Mouse (Mus musculus): ENCODE results near the gene Nckap1l. TPM values are rescaled to one million over a fixed set of nuclear protein-coding genes. Genes with fewer than 3 reads are reported as not detected.

Nckap1l gene
- total RNA-seq, 4 experiments from 2014 or later, result 0.27 to 1.0 (median 0.63) TPM

DNA sequence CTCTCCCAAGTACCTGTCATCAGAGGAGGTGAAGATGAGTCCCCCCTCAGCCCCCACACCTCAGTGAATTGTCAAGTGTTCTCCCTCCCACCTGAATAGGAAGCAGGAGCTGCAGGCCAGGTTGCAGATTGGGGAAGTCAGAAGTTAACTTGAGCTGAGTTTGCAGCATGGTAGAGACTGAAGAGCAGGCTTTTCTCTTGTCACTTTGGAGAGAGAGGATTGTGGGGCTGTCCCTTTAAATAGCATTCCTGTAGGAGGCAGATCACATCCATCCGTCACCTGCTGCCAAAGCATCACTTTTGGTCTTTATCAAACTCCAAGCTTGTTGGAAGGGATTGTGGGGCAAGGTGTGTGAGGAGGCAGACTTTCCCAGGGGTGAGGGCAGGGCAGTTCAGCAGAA lies 47.1 kb downstream of the Nckap1l start:
- DNase-seq (ENCODE audit: low spot score in 2 of 2), result no peak

- DNase-seq (ENCODE audit: low spot score in 2 of 2), result no peak
These were observed 47.6 kb downstream of the Nckap1l start for GRCm38 (mm10) chr15:103501186-103501585.

GRCm38 (mm10) chr15:103502435-103503250 lies 49.0 kb downstream of the Nckap1l start, which contains the start of gene Pde1b:
TSS of gene Pde1b (plus strand) at chr15:103503034.
- peak; percentile 7 to 15 for DNase-seq (ENCODE audit: low spot score in 2 of 2)

- no peak for DNase-seq (ENCODE audit: low spot score in 2 of 2)
These were observed 49.6 kb downstream of the Nckap1l start for GRCm38 (mm10) chr15:103503251-103503600.

GRCm38 (mm10) chr15:103503660-103504059 lies 50.1 kb downstream of the Nckap1l start:
- no peak for DNase-seq (ENCODE audit: low spot score in 2 of 2)

DNA sequence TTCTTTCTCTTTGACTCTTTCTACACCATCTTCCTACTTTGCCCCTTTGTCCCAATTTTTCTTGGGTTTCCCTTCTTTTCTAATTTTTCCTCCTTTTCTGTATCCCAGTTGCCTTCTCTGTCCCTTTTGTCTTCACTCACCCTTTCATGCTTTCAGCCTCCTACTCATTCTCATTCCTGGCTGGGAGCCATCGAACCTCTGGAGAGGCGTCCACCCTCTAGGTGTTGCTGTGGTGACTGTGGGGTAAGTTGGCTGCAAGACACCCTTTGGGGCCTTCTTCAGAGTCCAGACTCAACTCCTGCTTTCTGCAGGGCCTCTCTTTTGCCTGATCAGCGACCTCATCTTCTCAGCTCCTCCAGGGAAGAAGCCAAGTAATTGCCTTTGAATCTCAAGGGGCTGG lies 55.7 kb downstream of the Nckap1l start:
- no peak for DNase-seq (ENCODE audit: low spot score in 2 of 2)

DNA sequence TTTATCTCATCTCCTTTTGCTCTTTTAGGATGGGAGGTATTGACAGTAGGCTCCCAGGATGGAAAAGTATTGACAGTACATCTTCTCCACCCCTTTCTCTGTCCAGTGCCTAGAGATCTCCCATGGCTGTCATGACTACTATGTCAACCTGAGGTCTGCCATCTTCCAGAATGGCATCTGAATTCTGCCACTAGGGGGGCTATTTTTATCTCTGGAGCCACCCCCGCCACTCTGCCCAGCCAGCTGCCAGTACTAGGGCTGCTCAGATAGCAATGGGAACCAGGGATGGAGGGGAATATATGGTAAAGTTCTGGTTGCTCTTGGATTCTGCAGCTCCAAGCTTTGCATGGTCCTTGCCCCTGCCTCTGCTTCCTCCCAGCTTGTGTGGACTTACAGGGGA lies 58.1 kb downstream of the Nckap1l start:
- no peak for DNase-seq (ENCODE audit: low spot score in 2 of 2)

- DNase-seq (ENCODE audit: low spot score in 2 of 2), result no peak
These were observed 60.0 kb downstream of the Nckap1l start for GRCm38 (mm10) chr15:103513621-103514031.

DNA sequence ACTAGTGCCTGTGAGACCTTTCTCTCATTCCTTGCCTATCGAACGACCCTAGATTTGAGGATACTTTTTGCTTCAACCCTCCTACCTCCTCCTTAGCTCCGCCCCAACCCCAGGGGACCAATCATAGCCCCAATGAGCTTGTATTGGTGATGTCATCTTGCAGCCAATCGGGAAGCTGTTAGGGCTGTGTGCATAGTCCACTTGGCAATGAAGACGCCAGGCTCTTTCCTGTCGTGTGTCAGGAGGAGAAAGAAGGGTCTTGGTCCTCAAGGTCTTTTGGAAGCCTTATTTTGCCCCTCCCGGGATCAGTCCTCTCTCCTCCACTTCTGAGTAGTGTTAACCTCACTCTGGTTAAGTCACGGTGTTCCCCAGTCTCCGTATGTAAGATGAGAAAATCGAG lies 60.5 kb downstream of the Nckap1l start:
- DNase-seq (ENCODE audit: low spot score in 2 of 2), result peak; percentile 48 to 64

- no peak for DNase-seq (ENCODE audit: low spot score in 2 of 2)
These were observed 61.3 kb downstream of the Nckap1l start for GRCm38 (mm10) chr15:103514914-103515313.

GRCm38 (mm10) chr15:103518600-103519385 lies 65.2 kb downstream of the Nckap1l start:
- no peak for DNase-seq (ENCODE audit: low spot score in 2 of 2)

DNA sequence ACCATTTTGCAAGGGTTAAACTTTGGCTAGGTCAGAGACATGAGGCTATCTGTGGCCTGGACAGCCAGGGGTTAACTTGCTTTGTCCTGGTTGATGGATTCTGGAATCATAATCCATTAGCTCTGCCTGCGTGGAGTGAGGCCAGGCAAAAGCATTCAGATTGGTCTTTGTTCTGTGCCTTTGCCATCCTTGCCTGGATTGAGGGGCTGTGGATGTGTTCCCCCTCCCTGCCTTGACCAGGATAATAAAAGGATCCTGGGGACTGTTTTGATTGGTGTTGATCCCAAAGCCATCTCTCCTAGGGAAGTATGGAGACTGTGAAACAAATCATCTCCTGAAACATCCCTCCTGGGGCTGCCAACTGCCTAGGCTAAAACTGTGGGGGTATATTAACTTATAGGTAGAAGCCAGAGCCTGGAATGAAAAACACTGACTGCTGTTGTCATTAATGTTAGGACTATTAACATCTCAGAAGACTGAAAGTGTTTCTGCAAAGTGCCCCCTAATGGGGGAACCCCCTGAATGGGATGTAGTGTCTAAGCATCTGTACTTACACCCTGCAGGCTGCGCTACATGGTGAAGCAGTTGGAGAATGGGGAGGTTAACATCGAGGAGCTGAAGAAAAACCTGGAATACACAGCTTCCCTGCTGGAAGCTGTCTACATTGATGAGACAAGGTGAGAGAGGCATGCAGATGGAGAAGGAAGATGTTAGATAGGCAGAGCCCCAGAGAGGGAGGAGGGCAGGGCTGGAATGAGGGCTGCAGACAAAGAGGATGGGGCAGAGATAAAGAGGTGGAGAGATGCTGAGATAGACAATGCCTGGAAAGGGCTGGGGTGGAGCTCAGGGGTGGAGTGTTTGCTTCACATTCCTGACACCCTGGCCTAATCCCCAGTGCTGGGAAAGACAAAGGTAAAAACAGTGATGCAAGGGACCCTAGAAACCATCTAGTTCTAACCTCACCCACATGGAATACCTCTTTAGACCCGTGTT lies 66.1 kb downstream of the Nckap1l start:
- DNase-seq (ENCODE audit: low spot score in 2 of 2), result no peak

DNA sequence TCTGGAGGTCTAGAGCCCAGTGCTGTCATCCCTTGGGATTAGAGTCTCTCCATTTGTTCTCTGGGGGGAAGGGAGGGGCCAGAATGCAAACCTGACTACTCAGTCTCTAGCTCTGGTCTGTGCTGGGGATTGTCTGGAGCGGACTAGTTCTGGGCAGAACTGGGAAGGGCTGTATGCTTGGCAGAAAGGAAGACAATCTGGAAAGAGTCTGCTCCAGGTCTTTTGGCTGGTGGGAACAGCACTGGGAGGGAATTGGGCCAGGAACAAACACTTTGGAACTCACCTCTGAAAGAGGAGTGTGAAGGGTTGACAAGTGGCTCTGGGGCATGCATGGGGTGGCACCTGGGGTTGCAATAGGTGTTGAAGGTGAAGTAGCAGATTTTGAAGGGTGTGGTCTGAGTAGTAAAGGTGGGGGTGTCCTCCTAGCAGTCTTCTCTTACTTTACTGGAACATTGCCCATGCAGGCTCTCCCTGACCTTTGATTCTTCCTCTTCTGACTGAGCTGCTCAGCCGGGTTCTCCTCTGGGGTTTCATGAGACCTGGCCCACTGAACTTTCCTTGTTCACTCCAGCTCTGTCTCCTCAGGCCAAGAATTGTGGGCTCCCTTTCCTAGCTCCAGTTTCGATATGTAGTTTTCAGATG lies 69.0 kb downstream of the Nckap1l start:
- DNase-seq (ENCODE audit: low spot score in 2 of 2), result no peak

- no peak for DNase-seq (ENCODE audit: low spot score in 2 of 2)
These were observed 69.6 kb downstream of the Nckap1l start for GRCm38 (mm10) chr15:103523156-103523555.

DNA sequence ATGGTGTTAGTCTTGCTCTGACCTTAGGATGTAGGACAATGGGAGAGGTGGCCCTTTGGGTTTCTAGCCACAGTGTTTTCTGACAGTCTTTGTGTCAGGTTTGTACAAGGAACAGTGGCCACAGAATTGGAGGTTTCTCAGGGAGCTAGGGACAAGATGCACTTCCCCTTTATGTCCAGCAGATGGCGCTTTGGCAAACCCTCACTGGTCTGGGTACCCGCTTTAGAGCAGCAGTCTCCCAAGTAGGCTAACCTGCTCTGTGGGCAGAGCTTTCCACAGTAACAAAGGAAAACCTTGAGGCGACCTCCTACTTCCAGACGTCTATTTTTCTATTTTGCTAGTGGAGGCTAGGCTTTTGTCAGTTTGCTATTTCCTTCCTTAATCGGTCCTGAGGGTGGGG lies 76.8 kb downstream of the Nckap1l start:
- no peak for DNase-seq (ENCODE audit: low spot score in 2 of 2)

- DNase-seq (ENCODE audit: low spot score in 2 of 2), result no peak
These were observed 80.5 kb downstream of the Nckap1l start for GRCm38 (mm10) chr15:103534054-103534620.

GRCm38 (mm10) chr15:103535030-103535429 lies 81.4 kb downstream of the Nckap1l start:
- no peak for DNase-seq (ENCODE audit: low spot score in 2 of 2)

DNA sequence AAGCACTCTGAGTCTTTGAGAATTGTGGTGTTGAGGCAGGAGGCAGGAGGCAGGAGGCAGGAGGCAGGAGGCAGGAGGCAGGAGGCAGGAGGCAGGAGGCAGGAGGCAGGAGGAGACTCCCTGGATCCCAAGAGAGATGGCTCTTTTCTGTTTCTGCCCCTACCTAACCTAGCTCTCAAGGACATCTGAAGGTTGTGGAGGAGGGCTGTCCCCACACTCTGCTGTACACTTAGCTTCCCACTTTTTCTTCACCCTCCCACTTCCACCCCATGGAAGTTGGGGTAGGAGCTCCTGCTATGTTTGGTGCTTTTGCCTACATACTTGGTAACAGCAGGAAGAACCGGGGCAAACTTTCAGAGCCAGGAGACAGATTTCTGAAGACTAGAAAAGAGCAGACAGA lies 82.2 kb downstream of the Nckap1l start:
- DNase-seq (ENCODE audit: low spot score in 2 of 2), result no peak

GRCm38 (mm10) chr15:103536456-103536855 lies 82.9 kb downstream of the Nckap1l start:
- DNase-seq (ENCODE audit: low spot score in 2 of 2), result no peak

DNA sequence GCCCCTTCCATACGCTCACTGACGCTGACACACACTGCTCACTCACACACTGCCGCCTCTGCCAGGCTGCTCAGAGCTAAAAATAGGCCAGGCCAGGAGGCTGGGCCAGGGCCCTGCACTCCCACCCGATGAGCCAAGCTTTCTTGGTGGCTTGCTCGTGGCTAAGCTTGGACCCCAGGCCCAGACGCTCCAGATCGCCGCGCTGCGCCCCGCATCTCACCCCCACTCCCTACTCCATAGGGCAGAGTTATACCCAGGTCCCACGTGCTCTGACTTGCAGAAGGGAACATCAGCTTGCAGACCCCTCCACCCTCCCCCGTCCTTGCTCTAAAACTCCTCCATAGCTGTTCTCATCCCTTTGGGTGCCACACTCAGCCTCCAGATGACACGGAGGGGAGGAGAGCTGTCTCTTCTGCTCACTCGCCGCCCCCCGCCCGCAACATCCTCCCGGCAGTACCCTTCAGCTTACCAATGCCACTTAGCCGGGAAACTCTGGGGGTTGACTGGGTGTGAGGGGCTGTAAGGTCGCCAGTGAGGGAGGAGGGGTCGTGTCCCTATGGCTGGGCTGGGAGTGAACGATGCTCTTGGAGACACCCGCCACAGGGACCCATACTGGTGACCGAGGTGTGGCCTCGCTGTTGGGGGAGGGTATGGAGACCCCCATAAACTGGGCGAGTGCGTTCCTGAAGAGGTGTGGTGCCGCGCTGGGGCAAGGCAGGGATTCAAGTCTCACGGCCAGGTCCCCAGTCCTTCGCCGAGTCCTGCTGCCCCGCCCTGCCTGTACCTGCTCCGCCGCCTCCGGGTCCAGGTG lies 83.6 kb downstream of the Nckap1l start:
- peak; percentile 24 to 45 for DNase-seq (ENCODE audit: low spot score in 2 of 2)

Data from gastrocnemius, adult 8-10 months (tissue).